Mouse (Mus musculus): ENCODE data around the gene Zcchc2.

Zcchc2 gene

GRCm38 (mm10) chr1:106073166-106073565 lies 83.0 kb downstream of the Zcchc2 start:
- no peak for DNase-seq (ENCODE audit: low spot score)

GRCm38 (mm10) chr1:106074141-106074540 lies 83.9 kb downstream of the Zcchc2 start:
- DNase-seq (ENCODE audit: low spot score), result no peak

GRCm38 (mm10) chr1:106074656-106075055 lies 84.5 kb downstream of the Zcchc2 start:
- DNase-seq (ENCODE audit: low spot score), result no peak

- no peak for DNase-seq (ENCODE audit: low spot score)
These were observed 86.4 kb downstream of the Zcchc2 start for GRCm38 (mm10) chr1:106076641-106077040.

GRCm38 (mm10) chr1:106077166-106077565 lies 87.0 kb downstream of the Zcchc2 start:
- no peak for DNase-seq (ENCODE audit: low spot score)

All from layer of hippocampus, adult 11-12 months (tissue).